Mouse (Mus musculus) bone marrow macrophage, adult 2 months (primary cell): Measurements from ENCODE around the gene Jarid2. TPM values are rescaled to one million over a fixed set of nuclear protein-coding genes. Genes with fewer than 3 reads are reported as not detected.
A peak's percentile ranks its signal among the peaks of the same experiment; 100 is the strongest.

Experiments
- H3K27ac ChIP-seq: 2 replicates; pipeline ENCODE4 v1.5.1; 2012; ENCODE audit warnings: low read depth, low read length; ENCODE audit not compliant: insufficient read depth
- H3K4me1 ChIP-seq: 2 replicates; pipeline ENCODE4 v1.6.1; 2012; ENCODE audit warnings: low read length; ENCODE audit not compliant: control insufficient read depth, insufficient read depth
- H3K4me3 ChIP-seq: 2 replicates; pipeline ENCODE4 v1.5.1; 2012; ENCODE audit warnings: mild to moderate bottlenecking, low read length, moderate library complexity; ENCODE audit not compliant: insufficient read depth
- CTCF ChIP-seq: IDR thresholded peaks from 2 replicates; pipeline ENCODE4 v1.5.1; 2012; ENCODE audit warnings: low read depth, mild to moderate bottlenecking, low read length, moderate library complexity
- POLR2A ChIP-seq: IDR thresholded peaks from 2 replicates; pipeline ENCODE4 v1.6.1; 2012; ENCODE audit warnings: mild to moderate bottlenecking, low read depth, low read length, borderline replicate concordance
- polyA plus RNA-seq: library from polyadenylated mRNA; stranded (reverse); fragments of >200 nt; gene quantifications from 2 replicates; pipeline ENCODE4 v1.2.4, GENCODE M21; 2012; ENCODE audit not compliant: missing spikeins, insufficient read depth, insufficient read length

Jarid2 gene
- polyA plus RNA-seq, 1 experiment = 41.4 TPM

DNA sequence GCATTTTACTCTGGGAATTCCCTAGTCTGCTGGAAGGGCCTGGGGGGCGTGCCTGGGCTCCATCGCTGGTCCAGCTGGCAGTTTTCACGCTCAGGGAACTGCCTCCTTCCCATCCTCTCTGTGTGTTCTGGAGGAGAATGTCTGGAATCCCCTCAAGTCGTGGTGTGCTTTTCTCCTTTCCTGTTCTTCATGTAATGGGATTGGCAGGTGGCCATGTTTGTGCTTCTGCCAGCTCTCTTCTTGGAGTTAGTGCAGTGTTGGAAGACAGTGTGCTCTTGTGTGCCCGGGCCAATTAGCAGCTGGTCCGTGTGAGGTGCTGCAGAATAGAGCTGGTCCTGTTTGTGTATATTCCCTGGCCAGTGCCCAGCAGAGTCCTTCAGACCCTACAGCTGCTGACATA, 178.4 kb downstream of the Jarid2 start:
- TF ChIP-seq CTCF = no peak
- no peak for TF ChIP-seq POLR2A
- Histone ChIP-seq H3K4me3 (no peak overlapping the region), H3K4me1 (no peaks in the 10 kb centered on the region), H3K27ac (no peak overlapping the region)

- no peak for TF ChIP-seq CTCF
- no peak overlapping the region for H3K4me3 ChIP-seq
- H3K27ac ChIP-seq = no peak overlapping the region
- H3K4me1 ChIP-seq = no peaks in the 10 kb centered on the region
These were observed 179.5 kb downstream of the Jarid2 start for GRCm38 (mm10) chr13:44908790-44909189.

DNA sequence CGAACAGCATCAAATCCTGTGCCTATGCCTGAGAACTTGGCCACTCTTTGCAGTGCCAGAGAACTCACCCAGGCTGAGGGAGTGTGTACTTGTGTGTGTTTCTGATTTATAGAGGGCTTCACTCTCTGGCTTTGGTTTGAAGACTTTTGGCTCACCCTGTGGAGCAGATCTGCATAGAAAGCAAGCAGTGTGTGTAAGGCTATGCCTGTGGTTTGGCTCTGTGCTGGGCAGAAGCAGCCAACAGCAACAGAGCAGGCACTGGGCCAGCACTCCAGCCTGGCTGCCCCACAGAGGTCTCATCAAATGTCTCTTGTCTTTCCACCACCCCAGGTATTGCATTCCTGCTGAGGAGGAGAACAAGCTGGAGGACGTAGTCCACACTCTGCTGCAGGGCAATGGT, 183.6 kb downstream of the Jarid2 start:
- H3K4me3 ChIP-seq = no peak overlapping the region
- TF ChIP-seq POLR2A (no peak), CTCF (no peak)
- peaks cover 6% of the 10 kb centered on the region; the same call in 1 of the 2 replicates for H3K4me1 ChIP-seq
- no peak overlapping the region for H3K27ac ChIP-seq

DNA sequence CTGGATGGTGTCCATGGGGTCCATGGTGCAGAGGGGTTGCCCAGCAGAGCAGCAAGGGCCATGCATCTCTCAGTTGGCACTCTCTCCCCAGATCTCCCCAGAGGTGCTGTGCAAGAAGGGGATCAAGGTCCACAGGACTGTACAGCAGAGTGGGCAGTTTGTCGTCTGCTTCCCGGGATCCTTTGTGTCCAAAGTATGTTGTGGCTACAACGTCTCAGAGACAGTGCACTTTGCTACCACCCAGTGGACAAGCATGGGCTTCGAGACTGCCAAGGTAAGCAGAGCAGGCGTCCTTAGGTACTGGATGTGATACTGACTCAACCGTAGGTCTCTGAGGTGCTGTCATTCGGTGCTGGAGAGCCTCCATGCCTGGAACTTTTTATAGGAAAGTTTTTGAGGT, 184.3 kb downstream of the Jarid2 start:
- TF ChIP-seq POLR2A = no peak
- TF ChIP-seq CTCF = no peak
- peaks cover 9% of the 10 kb centered on the region for H3K4me1 ChIP-seq
- no peak overlapping the region for H3K4me3 ChIP-seq
- no peak overlapping the region for H3K27ac ChIP-seq

DNA sequence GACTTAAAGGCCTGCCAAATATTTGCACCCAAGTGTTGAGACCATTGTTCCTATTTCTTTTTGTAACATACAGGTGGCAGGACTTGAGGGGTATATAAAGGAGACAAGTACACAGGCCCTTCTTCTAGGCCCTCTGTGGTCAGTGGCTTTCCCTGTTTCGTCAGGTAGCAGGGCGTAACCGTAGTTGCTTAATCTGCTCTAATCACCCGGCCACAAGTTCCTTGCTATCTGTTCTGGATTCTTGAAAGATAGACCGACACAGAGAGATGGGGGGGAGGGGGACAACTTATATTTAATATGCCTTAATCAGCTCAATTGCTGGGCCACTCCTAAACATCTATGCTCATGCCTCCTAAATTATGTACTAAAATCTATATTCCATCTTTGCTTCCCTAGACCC, 186.1 kb downstream of the Jarid2 start:
- H3K4me1 ChIP-seq = peaks cover 20% of the 10 kb centered on the region
- no peak overlapping the region for H3K4me3 ChIP-seq
- no peak overlapping the region for H3K27ac ChIP-seq
- TF ChIP-seq CTCF (no peak), POLR2A (no peak)

GRCm38 (mm10) chr13:44915945-44916344, 186.7 kb downstream of the Jarid2 start:
- Histone ChIP-seq H3K4me3 (no peak overlapping the region), H3K4me1 (peaks cover 20% of the 10 kb centered on the region), H3K27ac (no peak overlapping the region)
- TF ChIP-seq CTCF = no peak
- TF ChIP-seq POLR2A = no peak

DNA sequence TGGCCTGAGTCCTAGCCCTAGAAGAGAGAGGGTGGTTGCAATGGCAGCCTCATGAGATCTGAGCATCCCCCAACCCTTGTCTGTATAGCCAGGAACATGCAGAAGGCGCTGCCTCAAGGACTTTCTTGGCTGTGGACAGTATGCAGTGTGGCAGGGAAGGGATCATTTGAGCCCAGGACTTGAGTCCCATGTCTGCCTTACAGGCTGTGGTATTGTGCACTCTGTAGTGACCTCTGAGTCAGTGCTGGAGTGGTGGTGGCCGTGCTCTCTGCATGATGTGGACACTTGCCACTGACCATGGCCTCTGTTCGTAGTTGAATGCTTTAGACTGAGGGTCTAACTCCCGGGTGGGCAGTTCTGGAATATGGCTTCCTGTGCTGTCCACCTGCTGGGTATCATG, 187.9 kb downstream of the Jarid2 start:
- peaks cover 21% of the 10 kb centered on the region for H3K4me1 ChIP-seq
- no peak overlapping the region for H3K27ac ChIP-seq
- no peak for TF ChIP-seq POLR2A
- TF ChIP-seq CTCF = no peak
- H3K4me3 ChIP-seq = no peak overlapping the region

DNA sequence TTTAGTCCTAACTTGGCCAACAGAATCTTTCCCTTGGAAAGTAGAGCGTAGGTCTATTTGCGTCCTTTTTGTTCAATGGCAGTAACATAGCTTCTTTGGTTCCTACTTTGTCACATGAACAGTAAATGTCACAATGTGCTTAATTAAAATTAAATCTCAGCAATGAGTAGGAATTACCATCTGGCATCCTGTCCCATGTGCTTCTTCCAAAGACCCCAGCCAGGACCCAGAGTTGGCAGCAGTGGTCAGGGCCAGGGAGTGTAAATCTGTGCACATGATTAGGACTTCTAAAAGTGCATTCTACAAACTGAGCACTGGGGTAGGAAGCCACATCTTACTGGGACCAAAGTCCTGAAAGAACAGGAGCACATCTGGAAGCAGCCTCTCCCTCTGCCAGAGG, 189.0 kb downstream of the Jarid2 start:
- TF ChIP-seq POLR2A = no peak
- no peak for TF ChIP-seq CTCF
- peak overlapping the region; percentile 23 for H3K27ac ChIP-seq
- peaks cover 29% of the 10 kb centered on the region for H3K4me1 ChIP-seq

DNA sequence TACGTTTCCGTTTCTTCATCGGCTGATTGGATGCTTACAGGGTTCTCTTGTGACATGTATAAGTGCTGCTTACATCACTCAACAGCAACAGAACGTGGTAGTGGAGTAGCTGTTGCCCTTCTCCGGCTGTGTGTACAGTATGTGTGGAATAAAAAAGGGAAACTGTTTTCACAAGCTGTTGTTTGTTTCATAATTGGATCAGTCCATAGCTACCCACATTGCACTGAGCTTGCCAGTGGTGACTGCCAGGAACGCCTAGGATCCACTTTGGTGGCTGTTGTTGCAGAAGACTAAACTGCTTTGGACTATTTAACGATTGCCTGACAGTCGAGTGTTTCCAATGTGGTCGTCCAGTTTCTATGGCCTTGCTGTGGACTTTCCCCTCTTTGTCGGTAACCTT, 191.8 kb downstream of the Jarid2 start:
- Histone ChIP-seq H3K4me3 (no peak overlapping the region), H3K4me1 (peaks cover 34% of the 10 kb centered on the region), H3K27ac (no peak overlapping the region)
- TF ChIP-seq POLR2A = no peak

More for the DNA sequence above, 189.0 kb downstream of the Jarid2 start:
- H3K4me3 ChIP-seq = no peak overlapping the region

- Histone ChIP-seq H3K4me3 (no peak overlapping the region), H3K27ac (no peak overlapping the region), H3K4me1 (peaks cover 36% of the 10 kb centered on the region)
- TF ChIP-seq POLR2A (no peak), CTCF (no peak)
These were observed 192.4 kb downstream of the Jarid2 start for GRCm38 (mm10) chr13:44921721-44922120.

DNA sequence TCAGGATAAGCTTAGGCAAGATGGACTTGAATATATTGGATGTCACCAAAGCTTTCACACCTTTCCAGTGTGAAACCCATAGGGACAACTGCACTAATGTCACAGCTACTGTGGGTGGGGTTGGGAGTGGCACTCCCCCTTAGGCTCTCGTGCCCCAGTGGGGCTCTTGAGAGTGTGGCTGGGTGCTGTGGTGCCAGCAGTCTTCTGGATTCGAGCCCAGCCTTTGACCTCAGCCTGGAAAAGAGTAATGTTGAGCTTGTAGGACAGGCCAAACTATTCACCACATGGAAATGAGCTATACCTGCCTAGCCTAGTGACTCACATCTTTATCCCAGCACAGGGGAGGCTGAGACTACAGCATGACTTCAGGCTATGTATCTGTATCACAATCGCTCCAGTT, 194.8 kb downstream of the Jarid2 start:
- no peak overlapping the region for H3K27ac ChIP-seq
- H3K4me3 ChIP-seq = no peak overlapping the region
- TF ChIP-seq POLR2A = no peak
- TF ChIP-seq CTCF = no peak
- peaks cover 34% of the 10 kb centered on the region for H3K4me1 ChIP-seq
